Mouse (Mus musculus): ENCODE measurements around the gene Ugt1a10.

Gene Ugt1a10

DNA sequence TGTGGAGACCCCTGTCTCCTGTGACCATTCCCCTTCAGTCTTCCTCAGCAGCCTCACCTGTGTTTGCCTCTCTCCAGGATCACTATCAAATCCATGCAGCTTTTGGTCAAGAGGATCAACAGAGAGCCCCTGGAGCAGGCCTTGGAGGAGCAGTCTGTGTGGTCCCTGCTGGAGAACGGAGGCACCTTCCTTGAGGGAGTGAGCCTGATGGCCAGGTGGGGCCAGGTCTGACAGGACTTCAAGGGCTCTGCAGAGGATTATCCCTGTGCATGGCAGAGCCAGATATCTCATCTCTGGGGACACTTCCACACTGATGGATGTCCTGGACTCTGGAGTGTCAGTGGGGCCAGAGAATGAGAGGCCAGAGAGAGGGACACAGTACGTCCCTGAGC, 200.3 kb downstream of the Ugt1a10 start:
- DNase-seq (ENCODE audit: low spot score): no peak

DNA sequence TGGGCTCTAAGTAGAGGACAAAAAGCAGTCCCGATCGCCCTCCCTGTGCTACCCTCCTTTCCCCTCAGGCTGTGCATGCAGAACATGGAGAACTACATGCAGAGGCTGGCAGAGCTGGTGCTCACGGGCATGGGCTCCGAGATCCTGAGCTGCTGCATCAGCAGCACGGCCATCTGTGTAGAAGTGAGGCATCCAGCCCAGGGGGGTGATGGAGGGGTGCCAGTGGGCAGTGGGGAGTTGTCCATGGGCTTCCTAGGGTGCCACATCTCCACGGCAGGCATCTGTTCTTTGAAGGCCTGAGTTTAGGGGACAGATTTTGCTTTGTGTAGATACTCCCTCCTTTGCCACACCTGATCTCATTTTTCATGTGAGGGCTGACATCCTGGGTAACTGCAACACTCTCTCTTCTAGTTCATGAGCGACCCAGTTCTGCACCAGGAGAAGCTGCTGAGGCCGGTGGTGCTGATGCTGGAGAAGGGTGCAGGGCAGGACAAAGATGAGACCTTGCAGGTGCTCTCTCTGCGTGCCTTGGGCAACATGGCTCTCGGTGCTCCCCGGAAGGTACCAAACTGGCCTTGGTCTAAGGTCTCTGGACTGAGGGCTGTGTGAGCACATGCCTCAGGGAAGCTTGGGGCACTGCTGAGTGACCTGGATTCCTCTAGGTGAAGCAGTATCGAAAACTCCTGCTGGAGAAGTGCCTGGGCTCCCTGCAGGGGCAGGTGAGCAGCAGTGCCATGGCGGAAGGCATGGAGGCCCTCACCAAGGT, 201.0 kb downstream of the Ugt1a10 start:
- no peak for DNase-seq (ENCODE audit: low spot score)

DNA sequence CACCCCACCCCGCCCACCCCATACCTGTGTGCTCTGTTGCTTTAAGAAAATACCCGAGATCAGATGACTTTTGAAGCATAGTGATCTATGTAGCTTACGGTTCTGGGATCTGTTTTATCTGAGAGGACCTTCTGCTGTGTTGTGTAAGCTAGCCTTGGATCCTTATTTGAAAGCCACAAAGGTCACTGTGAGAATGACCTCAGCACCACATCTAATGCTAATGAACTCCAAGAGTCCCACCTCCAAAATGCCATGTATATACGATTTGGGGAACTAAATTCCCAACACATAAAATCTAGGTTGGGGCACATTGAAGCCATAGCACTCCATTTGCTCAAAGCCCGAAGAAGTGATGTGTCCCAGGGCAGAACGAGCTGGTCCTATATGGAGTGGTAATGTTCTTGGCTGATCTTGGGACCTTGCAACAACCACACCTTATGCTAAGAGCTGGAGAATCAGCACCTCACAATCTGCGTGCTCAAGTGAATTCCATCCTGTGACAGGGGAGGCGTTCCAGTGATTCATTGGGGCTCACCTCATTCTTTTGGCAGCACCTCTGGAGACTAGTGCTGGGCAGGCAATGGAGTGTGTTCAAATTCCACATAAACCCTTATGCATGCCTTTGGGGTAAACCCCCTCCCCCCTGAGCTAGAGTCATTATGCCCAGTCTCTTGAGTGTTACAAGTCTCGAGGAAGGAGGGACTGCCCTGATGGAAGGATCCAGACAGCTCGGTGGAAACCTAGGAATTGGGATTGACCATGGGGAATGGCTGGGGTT, 201.9 kb downstream of the Ugt1a10 start:
- no peak for DNase-seq (ENCODE audit: low spot score)

DNA sequence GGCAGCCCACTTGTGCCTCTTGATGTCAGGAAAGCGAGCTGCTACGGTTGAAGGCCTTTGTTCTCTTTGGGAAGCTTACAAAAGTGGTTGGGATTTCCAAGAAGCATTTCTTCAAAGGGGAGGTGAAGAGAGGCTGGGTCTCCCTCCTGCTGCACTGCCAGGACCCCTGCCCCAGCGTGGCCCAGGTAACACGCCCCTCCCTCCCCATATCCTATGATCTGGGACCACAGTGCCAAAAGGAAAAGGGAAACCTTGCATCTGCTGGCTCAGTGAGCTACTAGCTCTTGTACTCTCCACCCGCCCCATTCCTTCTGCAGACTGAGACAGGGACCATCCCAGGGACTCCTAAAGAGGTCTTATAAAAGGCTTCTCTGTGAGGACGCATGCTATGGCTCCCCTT, 202.5 kb downstream of the Ugt1a10 start:
- no peak for DNase-seq (ENCODE audit: low spot score)

DNA sequence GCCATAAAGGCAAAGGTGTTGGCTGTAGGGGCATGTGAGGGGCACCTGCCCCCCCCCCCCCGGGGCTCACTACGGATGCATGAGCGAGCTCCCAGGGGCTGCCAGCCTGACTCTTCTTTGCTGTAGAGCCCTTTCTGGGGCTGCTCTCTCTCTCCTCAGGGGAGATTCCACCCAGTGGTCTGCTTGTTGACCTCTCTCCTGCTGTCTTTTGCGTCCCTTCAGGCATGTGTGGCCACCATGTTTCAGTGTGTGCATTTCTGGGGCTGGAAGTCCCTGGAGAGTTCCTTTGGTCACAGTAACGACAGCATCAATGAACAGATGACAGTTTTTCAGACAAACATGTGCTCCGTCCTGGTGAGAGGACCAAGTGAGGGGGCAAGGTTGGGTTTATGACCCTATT, 203.2 kb downstream of the Ugt1a10 start:
- DNase-seq (ENCODE audit: low spot score): peak; percentile 30

DNA sequence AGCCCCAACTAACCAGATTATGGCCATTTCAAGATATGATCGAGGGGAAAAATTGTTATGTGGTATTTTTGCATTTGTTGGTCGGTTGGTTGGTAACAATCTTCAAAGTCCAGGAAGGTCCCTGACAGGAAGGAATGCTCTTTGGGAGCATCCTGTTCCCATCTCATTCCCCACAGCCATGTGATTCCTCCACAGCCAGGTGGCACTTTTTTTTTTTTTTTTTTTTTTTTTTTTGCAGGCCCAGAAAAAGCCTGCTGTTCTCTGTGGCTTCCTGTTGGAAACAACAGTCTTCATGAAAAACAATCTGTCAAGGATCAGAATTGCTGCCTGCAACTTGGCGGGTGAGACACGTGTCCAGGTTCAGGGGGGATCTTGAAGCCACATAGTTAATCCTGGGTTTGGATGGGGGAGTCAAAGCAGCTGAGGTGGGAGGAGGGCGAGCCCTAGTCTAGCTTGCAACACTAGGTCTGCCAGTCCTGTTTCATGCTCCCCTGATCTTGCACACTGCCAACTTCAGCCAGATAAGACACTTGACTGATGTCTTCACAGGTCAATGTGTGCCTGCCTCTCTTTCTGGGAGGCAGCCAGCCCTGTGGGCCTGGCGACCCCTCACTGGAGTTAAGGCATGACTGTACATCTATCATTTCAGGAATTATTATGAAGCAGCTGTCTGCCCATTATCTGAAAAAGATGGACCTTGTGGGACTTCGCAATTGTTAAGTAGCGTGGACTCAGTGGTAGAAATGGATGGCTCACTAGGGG, 203.9 kb downstream of the Ugt1a10 start:
- no peak for DNase-seq (ENCODE audit: low spot score)

DNA sequence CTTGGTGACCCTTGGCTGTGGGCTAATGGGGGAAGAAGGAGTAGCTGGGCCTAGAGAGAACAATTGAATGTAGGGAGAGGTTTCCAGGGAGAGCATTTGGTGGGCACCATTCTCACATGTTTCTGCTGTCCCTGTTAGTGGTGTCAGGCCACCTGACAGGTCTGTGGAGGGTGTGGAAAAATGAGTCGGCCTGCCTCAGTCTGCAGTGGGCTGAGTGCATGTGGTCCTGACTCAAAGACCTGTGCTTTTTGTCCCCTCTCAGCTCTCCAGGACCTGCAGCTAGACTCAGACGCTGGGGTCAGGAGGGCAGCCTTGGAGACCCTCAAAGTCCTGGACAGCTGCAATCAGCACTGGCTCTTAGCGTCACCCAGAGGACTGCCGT, 204.4 kb downstream of the Ugt1a10 start:
- DNase-seq (ENCODE audit: low spot score): no peak

DNA sequence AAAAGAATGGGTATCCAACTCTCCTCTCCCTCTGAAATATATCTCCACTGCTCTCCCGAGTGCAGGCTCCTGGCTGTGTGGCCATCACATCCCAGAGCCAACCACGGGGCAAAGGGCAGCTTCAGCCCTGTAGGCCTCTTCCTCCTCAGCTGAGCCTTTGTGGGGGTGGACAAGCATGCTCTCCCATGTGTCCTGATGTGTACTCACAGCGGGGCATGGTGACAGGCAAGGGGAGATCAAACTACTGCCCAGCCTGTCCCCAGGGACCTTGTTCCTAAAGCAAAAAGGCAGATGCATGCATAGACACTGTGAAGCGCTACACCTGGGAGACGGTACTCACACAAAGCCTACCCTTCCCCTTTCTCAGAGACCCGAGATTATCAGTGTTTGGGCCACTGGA, 204.9 kb downstream of the Ugt1a10 start:
- peak; percentile 31 for DNase-seq (ENCODE audit: low spot score)

DNA sequence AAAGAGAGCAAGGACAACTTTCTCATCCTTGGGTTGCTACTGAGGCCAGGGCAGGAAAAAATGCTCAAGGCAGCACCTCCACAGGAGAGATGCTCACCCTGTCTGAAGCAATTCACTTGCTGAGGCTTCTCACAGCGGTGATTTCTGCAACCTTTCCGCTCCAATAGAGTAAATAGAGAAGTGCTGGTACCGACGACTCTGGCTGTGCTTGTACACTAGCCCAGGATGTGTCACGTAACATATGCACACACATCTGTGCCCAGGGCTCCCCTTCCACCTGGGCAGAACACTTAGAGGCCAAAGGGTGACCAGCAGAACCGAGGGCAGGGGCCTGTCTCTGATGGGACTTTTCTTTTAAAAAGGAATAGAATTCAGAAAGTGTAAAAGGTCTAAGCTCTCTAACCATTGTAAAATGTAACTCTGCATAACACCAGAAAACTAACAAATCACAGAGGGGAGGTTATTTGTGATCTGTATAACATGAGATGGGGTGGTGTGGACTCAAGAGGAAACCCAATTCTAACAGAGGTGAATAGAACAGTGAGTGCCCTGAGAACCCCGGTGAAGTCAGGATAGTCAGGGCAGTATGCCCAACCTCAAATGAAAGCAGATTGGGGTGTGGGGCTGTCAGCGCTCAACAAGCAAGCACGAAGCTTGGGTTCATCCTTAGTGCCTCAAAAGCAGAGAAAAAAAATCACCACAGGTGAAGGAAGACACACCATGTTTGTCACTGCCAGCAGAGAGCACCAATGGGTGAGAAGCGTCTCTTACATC, 205.6 kb downstream of the Ugt1a10 start:
- no peak for DNase-seq (ENCODE audit: low spot score)

DNA sequence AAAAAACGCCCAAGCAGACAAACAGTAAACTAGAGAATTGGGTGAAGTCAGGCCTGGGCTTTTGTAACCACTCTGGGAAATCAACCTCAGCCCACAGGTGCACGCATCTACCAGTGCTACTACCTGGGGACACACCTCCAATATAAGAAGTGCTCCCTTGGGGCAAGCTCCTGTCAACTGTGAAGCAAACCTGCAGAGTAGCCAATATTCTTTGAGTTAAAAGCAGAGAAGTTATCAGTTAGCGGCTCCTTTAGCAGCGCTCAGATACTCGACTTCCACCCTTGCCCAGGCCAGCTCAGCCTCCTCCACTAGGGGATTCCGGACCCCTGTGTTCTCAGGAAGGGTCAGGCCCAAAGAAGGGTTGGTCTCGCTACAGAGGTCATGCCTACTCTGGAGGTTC, 206.5 kb downstream of the Ugt1a10 start:
- DNase-seq (ENCODE audit: low spot score): no peak

DNA sequence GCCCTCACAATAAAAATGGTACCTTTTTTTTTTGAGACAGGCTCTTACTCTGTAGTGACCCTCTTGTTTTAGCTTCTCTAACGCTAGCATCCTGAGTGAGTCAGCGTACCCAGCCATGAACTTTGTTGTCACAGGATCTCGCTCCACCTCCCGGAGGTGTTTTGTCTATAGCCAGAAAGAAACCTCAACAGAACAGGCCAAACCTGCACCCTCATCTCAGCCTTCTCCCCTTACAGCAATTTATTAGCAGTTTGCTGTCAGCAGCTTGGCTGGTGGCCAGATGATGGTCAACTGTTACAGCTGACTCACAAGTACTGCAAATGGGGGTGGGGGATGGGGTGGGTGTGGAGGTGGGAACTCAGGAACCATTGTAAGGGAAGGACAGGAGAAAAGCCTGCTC, 207.1 kb downstream of the Ugt1a10 start:
- DNase-seq (ENCODE audit: low spot score): no peak

DNA sequence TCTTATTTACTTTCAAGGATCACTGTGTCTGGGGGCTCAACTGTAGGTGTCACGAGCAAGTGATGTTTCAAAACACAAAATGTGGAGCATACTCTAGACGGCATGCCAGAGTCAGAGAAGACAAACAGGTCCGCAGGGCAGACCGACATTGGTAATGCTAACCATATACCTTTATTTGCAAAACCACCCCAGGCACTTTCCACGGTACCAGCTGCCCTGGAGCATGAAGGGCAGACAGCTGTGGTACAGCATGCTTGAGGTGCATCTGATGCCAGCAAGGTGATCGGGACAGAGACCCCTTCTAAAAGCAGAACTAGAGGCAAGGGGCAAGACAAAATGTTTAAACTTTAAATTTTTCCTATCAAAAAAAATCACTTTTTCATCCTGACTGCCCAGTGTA, 207.8 kb downstream of the Ugt1a10 start:
- DNase-seq (ENCODE audit: low spot score): no peak

DNA sequence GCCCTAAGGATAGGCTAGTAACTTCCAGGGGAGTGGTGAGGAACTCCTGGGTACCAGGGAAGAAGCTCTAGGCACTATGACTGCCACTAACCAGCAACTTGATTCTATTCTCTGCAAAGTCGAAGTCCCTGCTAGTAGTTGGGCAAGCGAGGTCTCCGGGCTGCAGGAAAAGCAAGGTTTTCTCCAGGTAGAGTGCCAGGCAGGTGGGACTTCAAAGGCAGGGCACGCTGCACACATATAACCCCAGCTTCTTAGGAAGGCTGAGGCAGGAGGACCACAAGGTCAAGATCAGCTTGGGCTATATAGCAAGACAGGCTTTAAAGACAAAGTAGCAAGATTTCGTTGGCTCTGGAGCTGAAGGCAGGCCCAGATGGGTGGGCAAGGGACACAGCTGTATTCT, 208.6 kb downstream of the Ugt1a10 start:
- no peak for DNase-seq (ENCODE audit: low spot score)

DNA sequence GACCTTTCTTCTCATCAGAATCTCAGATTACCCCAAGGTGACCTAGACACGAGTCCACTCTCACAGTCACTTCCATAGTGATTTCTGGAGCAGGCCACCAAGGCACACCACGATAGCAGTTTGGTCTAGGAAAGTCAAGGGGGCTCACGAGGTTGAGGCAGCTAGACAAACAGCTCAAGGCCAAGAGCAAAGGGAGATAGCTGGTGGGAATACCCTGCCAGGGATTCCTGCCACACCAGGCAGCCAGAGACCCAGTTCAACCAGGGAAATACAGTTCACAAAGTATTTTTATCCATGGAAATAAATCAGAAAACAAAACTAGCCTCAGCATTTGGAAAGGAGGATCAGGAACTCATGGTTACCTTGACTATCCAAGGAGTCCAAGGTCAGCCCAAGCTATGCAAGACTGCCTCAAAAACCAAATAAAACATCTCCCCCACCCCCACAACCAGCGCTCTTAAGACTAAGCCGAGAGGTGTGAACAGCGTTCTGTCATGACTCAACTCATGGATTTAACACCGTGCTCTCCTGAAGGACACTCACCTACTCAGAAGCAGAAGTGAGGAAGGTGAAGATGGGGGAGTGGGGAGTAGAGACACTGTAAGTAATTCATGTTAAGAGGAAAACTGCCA, 209.2 kb downstream of the Ugt1a10 start:
- DNase-seq (ENCODE audit: low spot score): no peak

DNA sequence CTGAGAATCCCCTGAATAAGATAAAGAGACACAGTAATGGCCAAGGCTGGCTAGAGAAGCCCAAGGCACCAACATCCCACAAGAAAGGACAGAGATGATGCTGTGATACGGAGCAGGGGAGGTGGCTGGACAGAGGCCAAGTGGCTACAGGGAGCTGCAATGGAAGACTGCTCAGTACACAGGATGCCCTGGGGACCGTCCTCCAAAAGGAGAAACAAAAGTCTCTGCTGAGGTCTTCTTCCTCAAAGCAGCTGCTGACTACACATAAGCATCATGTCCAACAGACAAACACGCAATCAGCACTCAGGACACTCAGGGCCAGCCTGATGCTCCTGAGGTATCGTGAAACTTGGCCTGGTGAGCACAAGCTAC, 209.7 kb downstream of the Ugt1a10 start:
- no peak for DNase-seq (ENCODE audit: low spot score)

DNA sequence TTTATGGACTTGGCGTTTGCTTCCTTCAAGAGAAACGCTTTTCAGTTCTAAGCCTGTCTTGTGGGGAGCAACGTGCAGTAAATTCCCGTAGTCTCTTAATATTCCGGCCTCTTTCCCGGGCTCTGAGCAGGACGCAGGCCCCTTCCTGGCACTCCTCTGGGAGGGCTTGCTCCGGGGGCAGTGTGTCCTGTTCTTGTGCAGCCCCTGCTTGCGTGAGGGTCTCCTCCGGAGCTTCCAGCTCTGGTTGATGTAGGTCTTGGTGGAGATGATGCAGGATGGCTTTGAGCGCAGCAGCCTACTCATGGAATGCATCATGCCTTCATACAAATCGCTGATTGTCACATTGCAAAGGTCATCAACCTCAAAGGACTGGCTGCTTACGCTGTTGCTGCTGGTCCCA, 210.9 kb downstream of the Ugt1a10 start:
- DNase-seq (ENCODE audit: low spot score): no peak

DNA sequence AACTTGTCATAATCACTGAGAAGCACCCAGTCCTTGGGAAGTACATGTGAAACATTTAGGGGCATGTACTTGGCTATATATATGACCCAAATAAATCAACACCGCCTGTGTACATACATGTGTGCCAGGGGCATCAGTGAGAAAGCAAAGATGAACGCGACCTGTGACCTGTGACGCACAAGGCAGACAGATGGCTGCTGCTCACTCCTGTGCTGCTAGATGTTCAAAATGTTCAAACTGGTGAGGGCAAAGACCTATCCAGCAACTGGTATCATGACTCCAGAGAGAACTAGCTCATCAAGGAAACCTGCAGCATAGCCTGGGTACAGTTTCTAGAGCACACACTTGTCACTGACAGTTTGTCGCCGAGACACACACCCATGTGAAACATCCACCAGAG, 212.3 kb downstream of the Ugt1a10 start:
- DNase-seq (ENCODE audit: low spot score): no peak

DNA sequence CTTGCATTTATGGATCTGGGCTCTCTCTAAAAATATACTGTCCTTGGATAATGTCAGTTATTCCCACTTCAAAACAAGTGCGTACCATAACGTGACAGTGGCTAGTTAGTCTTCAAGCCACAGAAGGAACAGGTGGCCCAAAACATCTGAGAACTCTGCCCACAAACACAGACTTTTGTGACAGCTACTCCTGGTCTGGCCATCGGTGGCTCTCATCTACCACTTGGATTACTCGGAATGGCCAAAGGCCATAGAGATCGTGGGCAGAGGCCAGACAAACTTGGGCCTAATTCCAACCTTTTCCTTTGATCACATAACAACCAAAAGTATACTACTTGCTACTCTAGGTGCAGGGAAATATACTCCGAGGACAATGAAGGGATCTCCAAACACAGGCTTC, 212.9 kb downstream of the Ugt1a10 start:
- no peak for DNase-seq (ENCODE audit: low spot score)

All from retina, embryonic 14.5 days (tissue).